Mouse (Mus musculus) ES-Bruce4 (cell line): Measurements from ENCODE around the gene Get4. TPM values are rescaled to one million over a fixed set of nuclear protein-coding genes. Genes with fewer than 3 reads are reported as not detected.

Experiments used
- H3K27ac ChIP-seq: 2 replicates; pipeline ENCODE4 v1.5.1; 2012; ENCODE audit warnings: low read length, inconsistent platforms; ENCODE audit not compliant: insufficient read depth
- H3K27me3 ChIP-seq: 2 replicates; pipeline ENCODE4 v1.6.1; 2012; ENCODE audit warnings: mild to moderate bottlenecking, low read length, inconsistent platforms; ENCODE audit not compliant: control insufficient read depth, poor library complexity, insufficient read depth, severe bottlenecking
- H3K36me3 ChIP-seq: 2 replicates; pipeline ENCODE4 v1.6.1; 2012; ENCODE audit warnings: inconsistent platforms, mild to moderate bottlenecking, low read length, moderate library complexity; ENCODE audit not compliant: control insufficient read depth, poor library complexity, insufficient read depth, severe bottlenecking
- H3K4me1 ChIP-seq: one replicate; pipeline ENCODE4 v1.8.1; 2011; ENCODE audit warnings: low read length; ENCODE audit not compliant: control insufficient read depth, insufficient read depth
- H3K4me3 ChIP-seq: 2 replicates; pipeline ENCODE4 v1.5.1; 2011; ENCODE audit warnings: low read depth, mild to moderate bottlenecking, low read length
- H3K9ac ChIP-seq: 2 replicates; pipeline ENCODE4 v1.6.1; 2012; ENCODE audit warnings: low read depth, mild to moderate bottlenecking, inconsistent platforms; ENCODE audit not compliant: poor library complexity, severe bottlenecking
- H3K9me3 ChIP-seq: replicated peaks from 2 replicates; pipeline ENCODE4 v1.6.1; 2012; ENCODE audit warnings: mild to moderate bottlenecking, low read length, inconsistent platforms; ENCODE audit not compliant: control insufficient read depth, poor library complexity, insufficient read depth, severe bottlenecking
- CTCF ChIP-seq: IDR thresholded peaks from one replicate; pipeline ENCODE4 v1.8.1; 2011; ENCODE audit warnings: low read depth, low read length
- EP300 ChIP-seq: IDR thresholded peaks from 2 replicates; pipeline ENCODE4 v1.6.1; 2011; ENCODE audit warnings: low read depth, low read length; ENCODE audit not compliant: insufficient read depth
- POLR2A ChIP-seq: IDR thresholded peaks from one replicate; pipeline ENCODE4 v1.8.1; 2011; ENCODE audit warnings: low read length; ENCODE audit not compliant: insufficient read depth
- polyA plus RNA-seq: library from polyadenylated mRNA; stranded (reverse); fragments of >200 nt; gene quantifications from 2 replicates; pipeline ENCODE4 v1.2.4, GENCODE M21; 2011; ENCODE audit warnings: low read depth; ENCODE audit not compliant: missing spikeins, insufficient read depth, insufficient read length

Get4 gene
- polyA plus RNA-seq, 1 experiment: 55.9 TPM

DNA sequence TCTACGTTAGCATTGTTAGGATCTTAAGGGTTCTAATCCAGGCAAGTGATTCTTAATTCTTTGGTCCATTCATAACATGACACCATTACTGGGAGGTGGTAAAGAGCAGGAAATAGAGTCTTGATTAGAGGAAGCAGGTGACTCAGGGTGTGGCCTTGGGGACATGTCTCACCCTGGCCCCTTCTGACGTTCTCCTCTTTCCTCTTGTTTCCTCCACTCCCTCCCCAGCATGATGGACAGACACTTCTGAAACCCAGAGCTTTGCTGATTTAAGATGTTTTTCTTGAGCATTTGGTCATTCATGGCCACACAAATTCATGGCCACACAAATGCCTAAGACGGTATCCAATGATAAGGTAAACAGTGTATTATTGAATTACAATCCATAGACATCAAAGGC lies 57.8 kb downstream of the Get4 start:
- H3K27me3 ChIP-seq: no peaks in the 10 kb centered on the region
- H3K36me3 ChIP-seq: no peaks in the 10 kb centered on the region
- H3K4me1 ChIP-seq: no peaks in the 10 kb centered on the region
- TF ChIP-seq CTCF (no peak), EP300 (no peak), POLR2A (no peak)
- no peak overlapping the region for H3K9ac ChIP-seq
- H3K4me3 ChIP-seq: no peak overlapping the region
- H3K27ac ChIP-seq: no peak overlapping the region
- H3K9me3 ChIP-seq: no peaks in the 10 kb centered on the region

DNA sequence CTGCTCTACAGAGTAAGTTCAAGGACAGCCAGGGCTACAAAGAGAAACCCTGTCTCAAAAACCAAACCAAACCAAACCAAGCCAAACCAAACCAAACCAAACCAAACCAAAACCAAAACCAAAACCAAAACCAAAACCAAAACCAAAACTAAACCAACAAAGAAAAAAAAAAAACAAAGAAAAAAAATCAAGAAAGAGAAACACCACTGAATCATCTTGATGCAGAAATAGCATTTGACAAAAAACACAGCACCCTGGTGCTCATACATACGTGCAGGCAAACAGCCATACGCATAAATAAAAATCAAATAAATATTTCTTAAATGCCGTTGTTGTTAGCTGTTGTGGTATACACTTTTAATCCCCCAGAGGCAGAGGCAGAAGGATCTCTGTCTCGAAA lies 58.4 kb downstream of the Get4 start:
- Histone ChIP-seq H3K4me3 (no peak overlapping the region), H3K9ac (no peak overlapping the region), H3K27ac (no peak overlapping the region), H3K36me3 (no peaks in the 10 kb centered on the region), H3K27me3 (no peaks in the 10 kb centered on the region), H3K9me3 (no peaks in the 10 kb centered on the region), H3K4me1 (no peaks in the 10 kb centered on the region)
- TF ChIP-seq EP300: no peak

DNA sequence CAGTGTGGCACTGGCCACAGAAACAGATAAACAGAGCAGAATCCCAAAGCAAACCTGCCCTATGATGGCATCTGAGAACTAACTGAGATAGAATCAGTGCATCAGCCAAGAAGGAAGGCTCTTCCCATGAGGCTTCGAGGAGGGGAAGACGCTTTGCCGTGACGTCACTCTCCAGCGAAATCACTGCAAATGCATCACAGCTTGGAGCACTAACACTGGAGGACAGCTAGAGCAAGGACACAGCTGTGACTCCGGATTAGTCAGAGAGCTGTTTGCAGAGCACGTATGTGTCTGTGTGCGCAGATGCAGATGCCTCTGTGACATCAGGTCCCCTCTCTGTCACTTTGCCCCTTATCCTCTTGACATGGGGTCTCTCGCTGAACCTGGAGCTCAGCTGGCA lies 59.7 kb downstream of the Get4 start:
- Histone ChIP-seq H3K4me1 (no peaks in the 10 kb centered on the region), H3K9ac (no peak overlapping the region), H3K9me3 (no peaks in the 10 kb centered on the region), H3K27me3 (no peaks in the 10 kb centered on the region), H3K36me3 (no peaks in the 10 kb centered on the region), H3K27ac (no peak overlapping the region), H3K4me3 (no peak overlapping the region)
- TF ChIP-seq CTCF (no peak), EP300 (no peak), POLR2A (no peak)

DNA sequence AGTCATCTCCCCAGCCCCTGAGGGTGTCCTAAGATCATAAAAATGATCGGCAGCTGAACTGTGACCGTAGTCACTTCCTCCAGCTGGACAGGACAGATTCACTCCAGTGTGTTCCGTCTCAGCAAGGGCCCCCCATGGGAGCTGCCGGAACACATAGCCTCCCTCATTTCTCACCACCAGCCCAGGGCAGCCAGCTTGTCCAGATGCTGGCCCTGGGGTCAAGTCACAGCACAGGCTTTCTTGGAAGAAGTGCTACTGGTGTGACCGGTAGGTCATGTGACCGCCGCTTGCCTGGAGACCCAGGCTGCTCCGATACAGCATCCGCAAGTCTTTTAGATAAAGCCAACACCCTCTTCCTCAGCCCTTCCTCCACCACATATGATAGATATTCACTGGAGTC lies 61.4 kb downstream of the Get4 start:
- H3K9ac ChIP-seq: no peak overlapping the region
- H3K4me3 ChIP-seq: no peak overlapping the region
- no peaks in the 10 kb centered on the region for H3K27me3 ChIP-seq
- H3K36me3 ChIP-seq: no peaks in the 10 kb centered on the region
- H3K9me3 ChIP-seq: no peaks in the 10 kb centered on the region
- TF ChIP-seq EP300 (no peak), POLR2A (no peak), CTCF (no peak)
- no peak overlapping the region for H3K27ac ChIP-seq
- no peaks in the 10 kb centered on the region for H3K4me1 ChIP-seq

DNA sequence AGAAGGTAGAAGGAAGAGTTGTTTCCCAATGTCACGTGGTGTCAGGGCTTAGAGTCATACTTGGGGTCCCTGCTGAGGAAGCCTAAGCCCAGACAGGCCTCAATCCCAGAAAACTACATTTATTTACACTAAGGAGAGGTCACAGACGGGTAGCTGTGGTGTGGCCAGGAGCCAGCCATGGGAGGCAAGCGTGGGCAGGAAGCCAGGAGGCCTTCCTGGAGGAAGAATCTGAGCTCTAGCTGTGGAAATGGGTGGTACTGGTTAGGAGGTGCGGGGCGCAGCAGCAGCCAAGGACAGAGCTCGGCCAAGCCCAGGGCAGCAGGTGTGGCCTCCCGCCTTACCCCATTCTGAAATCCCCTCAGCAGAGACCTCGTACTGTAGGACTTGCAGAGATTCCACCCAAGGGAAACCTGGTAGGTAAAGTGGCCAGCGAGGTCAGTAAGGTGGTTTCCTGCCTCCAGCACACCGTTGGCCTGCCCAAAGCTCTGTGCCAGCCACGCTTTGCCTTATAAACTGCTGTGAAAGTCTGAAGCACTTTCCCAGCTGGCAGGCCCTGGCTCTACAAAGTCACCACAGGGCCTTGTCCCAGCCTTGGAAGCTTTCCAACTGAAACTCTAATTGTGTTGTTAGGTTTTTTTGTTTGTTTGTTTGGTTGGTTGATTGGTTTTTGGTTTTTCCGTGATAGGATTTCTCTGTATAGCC lies 63.0 kb downstream of the Get4 start:
- Histone ChIP-seq H3K4me3 (no peak overlapping the region), H3K36me3 (no peaks in the 10 kb centered on the region), H3K9me3 (no peaks in the 10 kb centered on the region), H3K9ac (no peak overlapping the region), H3K27me3 (no peaks in the 10 kb centered on the region), H3K4me1 (no peaks in the 10 kb centered on the region), H3K27ac (no peak overlapping the region)
- TF ChIP-seq CTCF (no peak), EP300 (no peak), POLR2A (no peak)

DNA sequence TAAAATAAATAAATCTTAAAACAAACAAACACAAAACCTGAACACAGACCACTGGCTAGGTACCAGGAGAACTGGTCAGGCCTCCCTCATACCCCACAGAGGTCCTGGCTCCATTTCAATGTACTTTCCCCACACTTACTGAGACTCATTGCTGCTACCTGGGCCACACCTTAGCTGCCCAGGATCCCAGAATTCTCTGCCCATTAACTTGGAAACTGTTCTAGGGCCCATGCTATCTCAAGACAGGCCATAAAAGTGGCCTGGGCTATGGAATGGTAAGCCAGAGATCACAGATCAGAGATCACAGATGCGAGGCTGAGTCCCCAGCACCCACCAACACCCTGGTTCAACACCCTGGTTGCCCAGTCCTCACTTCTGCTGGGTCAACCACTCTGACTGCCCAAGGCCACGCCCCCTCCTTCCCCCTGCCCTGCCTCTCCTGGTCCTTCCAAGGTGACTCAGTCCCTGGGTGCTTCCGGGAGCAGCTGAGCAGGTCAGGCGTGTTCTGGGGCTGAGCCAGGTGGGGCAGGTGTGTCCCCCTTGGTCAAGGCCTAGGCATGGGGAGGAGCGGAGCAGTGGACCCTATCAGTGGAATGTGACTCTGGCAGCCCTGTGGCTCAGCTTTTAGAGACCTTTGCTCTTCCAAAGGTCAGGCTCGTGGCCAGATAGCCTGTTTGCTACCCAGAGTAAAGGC lies 65.0 kb downstream of the Get4 start:
- Histone ChIP-seq H3K4me3 (no peak overlapping the region), H3K9ac (no peak overlapping the region), H3K27ac (no peak overlapping the region), H3K4me1 (no peaks in the 10 kb centered on the region), H3K27me3 (no peaks in the 10 kb centered on the region), H3K9me3 (no peaks in the 10 kb centered on the region), H3K36me3 (no peaks in the 10 kb centered on the region)
- TF ChIP-seq EP300 (peak; percentile 14; the same call in 1 of the 2 replicates), CTCF (no peak), POLR2A (no peak)
